Mouse (Mus musculus): ENCODE data around the gene Gm4792. TPM values are rescaled to one million over a fixed set of nuclear protein-coding genes. Genes with fewer than 3 reads are reported as not detected.

The Gm4792 gene
- polyA plus RNA-seq, 1 experiment from 2014 or later, result not detected

- H3K9ac ChIP-seq (ENCODE audit: low read length), result peak overlapping the region; percentile 61
- H3K4me1 ChIP-seq (replicated peaks; ENCODE audit: control insufficient read depth, insufficient read depth, low read length), result 0 out of 2 replicates have a peak, but pooled peaks cover 2% of the 10 kb centered on the region
- peak overlapping the region; percentile 42 for H3K4me3 ChIP-seq (ENCODE audit: low read depth, low read length)
- H3K36me3 ChIP-seq (ENCODE audit: control insufficient read depth, insufficient read depth, low read length), result no peaks in the 10 kb centered on the region
- H3K27me3 ChIP-seq (ENCODE audit: control insufficient read depth, insufficient read depth, low read length), result peaks cover 4% of the 10 kb centered on the region; the same call in 1 of the 2 replicates
- H3K4me2 ChIP-seq (ENCODE audit: low read depth, low read length, severe bottlenecking), result peak overlapping the region; percentile 96
- peak; percentile 71 for DNase-seq (ENCODE audit: low spot score)
- H3K27ac ChIP-seq (ENCODE audit: low read depth, low read length), result no peak overlapping the region
- ATAC-seq (replicated peaks; ENCODE audit: low FRiP score), result peak; percentile 77
- no peaks in the 10 kb centered on the region; the same call in 1 of the 2 replicates for H3K9me3 ChIP-seq (ENCODE audit: control insufficient read depth, low read length)
- under 1% methylated on average over 45 of the region's 45 CpGs for WGBS
These were observed 13.7 kb upstream of the Gm4792 start for GRCm38 (mm10) chr10:94312007-94312715.

- 2% methylated on average over 19 of the region's 19 CpGs for WGBS
- Histone ChIP-seq H3K9ac (ENCODE audit: low read length) (peak within 1 kb of the TSS; percentile 61), H3K4me3 (ENCODE audit: low read depth, low read length) (peak within 1 kb of the TSS; percentile 42), H3K36me3 (ENCODE audit: control insufficient read depth, insufficient read depth, low read length) (no peaks in the 10 kb centered on the region), H3K9me3 (ENCODE audit: control insufficient read depth, low read length) (no peaks in the 10 kb centered on the region; the same call in 1 of the 2 replicates), H3K4me1 (replicated peaks; ENCODE audit: control insufficient read depth, insufficient read depth, low read length) (0 out of 2 replicates have a peak, but pooled peaks cover 2% of the 10 kb centered on the region), H3K4me2 (ENCODE audit: low read depth, low read length, severe bottlenecking) (peak within 1 kb of the TSS; percentile 96), H3K27me3 (ENCODE audit: control insufficient read depth, insufficient read depth, low read length) (peaks cover 4% of the 10 kb centered on the region; the same call in 1 of the 2 replicates), H3K27ac (ENCODE audit: low read depth, low read length) (no peak within 1 kb of the TSS)
- ATAC-seq (replicated peaks; ENCODE audit: low FRiP score), result peak; percentile 39; the same call in 1 of the 2 replicates
- no peak for DNase-seq (ENCODE audit: low spot score)
These were observed 13.1 kb upstream of the Gm4792 start, which contains the start of gene Tmcc3 for GRCm38 (mm10) chr10:94311511-94312006. Gene Tmcc3, plus strand, starts transcription at chr10:94311949.

- no peak for ATAC-seq (replicated peaks; ENCODE audit: low FRiP score)
- Histone ChIP-seq H3K9ac (ENCODE audit: low read length) (no peak overlapping the region), H3K4me3 (ENCODE audit: low read depth, low read length) (no peak overlapping the region), H3K4me2 (ENCODE audit: low read depth, low read length, severe bottlenecking) (no peak overlapping the region), H3K9me3 (ENCODE audit: control insufficient read depth, low read length) (no peaks in the 10 kb centered on the region; the same call in 1 of the 2 replicates), H3K27me3 (ENCODE audit: control insufficient read depth, insufficient read depth, low read length) (peaks cover 4% of the 10 kb centered on the region; the same call in 1 of the 2 replicates), H3K36me3 (ENCODE audit: control insufficient read depth, insufficient read depth, low read length) (no peaks in the 10 kb centered on the region), H3K27ac (ENCODE audit: low read depth, low read length) (no peak overlapping the region), H3K4me1 (replicated peaks; ENCODE audit: control insufficient read depth, insufficient read depth, low read length) (0 out of 2 replicates have a peak, but pooled peaks cover 2% of the 10 kb centered on the region)
- WGBS, result 50% methylated on average over 9 of the region's 9 CpGs
- no peak for DNase-seq (ENCODE audit: low spot score)
These were observed 12.2 kb upstream of the Gm4792 start for GRCm38 (mm10) chr10:94310499-94311267.

GRCm38 (mm10) chr10:94305526-94305925 is 7.0 kb upstream of the Gm4792 start:
- Histone ChIP-seq H3K4me1 (replicated peaks; ENCODE audit: control insufficient read depth, insufficient read depth, low read length) (no peaks in the 10 kb centered on the region), H3K4me3 (ENCODE audit: low read depth, low read length) (no peak overlapping the region), H3K9ac (ENCODE audit: low read length) (no peak overlapping the region), H3K36me3 (ENCODE audit: control insufficient read depth, insufficient read depth, low read length) (no peaks in the 10 kb centered on the region), H3K27ac (ENCODE audit: low read depth, low read length) (no peak overlapping the region), H3K4me2 (ENCODE audit: low read depth, low read length, severe bottlenecking) (no peak overlapping the region), H3K27me3 (ENCODE audit: control insufficient read depth, insufficient read depth, low read length) (no peaks in the 10 kb centered on the region), H3K9me3 (ENCODE audit: control insufficient read depth, low read length) (no peaks in the 10 kb centered on the region; the same call in 1 of the 2 replicates)
- no peak for ATAC-seq (replicated peaks; ENCODE audit: low FRiP score)
- no peak for DNase-seq (ENCODE audit: low spot score)
- 70% methylated on average over 5 of the region's 5 CpGs for WGBS

- WGBS, result 72% methylated on average over 9 of the region's 9 CpGs
- H3K4me3 ChIP-seq (ENCODE audit: low read depth, low read length), result no peak overlapping the region
- no peaks in the 10 kb centered on the region for H3K27me3 ChIP-seq (ENCODE audit: control insufficient read depth, insufficient read depth, low read length)
- H3K36me3 ChIP-seq (ENCODE audit: control insufficient read depth, insufficient read depth, low read length), result no peaks in the 10 kb centered on the region
- ATAC-seq (replicated peaks; ENCODE audit: low FRiP score) (no peak), DNase-seq (ENCODE audit: low spot score) (no peak)
- no peaks in the 10 kb centered on the region for H3K4me1 ChIP-seq (replicated peaks; ENCODE audit: control insufficient read depth, insufficient read depth, low read length)
- H3K9ac ChIP-seq (ENCODE audit: low read length), result no peak overlapping the region
- no peak overlapping the region for H3K27ac ChIP-seq (ENCODE audit: low read depth, low read length)
- H3K9me3 ChIP-seq (ENCODE audit: control insufficient read depth, low read length), result no peaks in the 10 kb centered on the region
- H3K4me2 ChIP-seq (ENCODE audit: low read depth, low read length, severe bottlenecking), result no peak overlapping the region
These were observed 5.7 kb upstream of the Gm4792 start for GRCm38 (mm10) chr10:94304064-94304657.

GRCm38 (mm10) chr10:94299301-94299700 is 798 bp upstream of the Gm4792 start:
- Histone ChIP-seq H3K4me2 (ENCODE audit: low read depth, low read length, severe bottlenecking) (no peak overlapping the region), H3K36me3 (ENCODE audit: control insufficient read depth, insufficient read depth, low read length) (no peaks in the 10 kb centered on the region), H3K9me3 (ENCODE audit: control insufficient read depth, low read length) (no peaks in the 10 kb centered on the region), H3K27me3 (ENCODE audit: control insufficient read depth, insufficient read depth, low read length) (no peaks in the 10 kb centered on the region), H3K9ac (ENCODE audit: low read length) (no peak overlapping the region), H3K27ac (ENCODE audit: low read depth, low read length) (no peak overlapping the region), H3K4me3 (ENCODE audit: low read depth, low read length) (no peak overlapping the region), H3K4me1 (replicated peaks; ENCODE audit: control insufficient read depth, insufficient read depth, low read length) (peaks cover 6% of the 10 kb centered on the region; the same call in 1 of the 2 replicates)
- no peak for ATAC-seq (replicated peaks; ENCODE audit: low FRiP score)
- DNase-seq (ENCODE audit: low spot score), result no peak
- 95% methylated on average over 2 of the region's 2 CpGs for WGBS

- no peaks in the 10 kb centered on the region for H3K27me3 ChIP-seq (ENCODE audit: control insufficient read depth, insufficient read depth, low read length)
- no peak overlapping the region for H3K27ac ChIP-seq (ENCODE audit: low read depth, low read length)
- no peak overlapping the region for H3K9ac ChIP-seq (ENCODE audit: low read length)
- no peak overlapping the region for H3K4me3 ChIP-seq (ENCODE audit: low read depth, low read length)
- H3K9me3 ChIP-seq (ENCODE audit: control insufficient read depth, low read length), result no peaks in the 10 kb centered on the region
- peaks cover 6% of the 10 kb centered on the region; the same call in 1 of the 2 replicates for H3K4me1 ChIP-seq (replicated peaks; ENCODE audit: control insufficient read depth, insufficient read depth, low read length)
- WGBS, result 97% methylated on average over 5 of the region's 5 CpGs
- H3K4me2 ChIP-seq (ENCODE audit: low read depth, low read length, severe bottlenecking), result no peak overlapping the region
- H3K36me3 ChIP-seq (ENCODE audit: control insufficient read depth, insufficient read depth, low read length), result no peaks in the 10 kb centered on the region
- DNase-seq (ENCODE audit: low spot score) (no peak), ATAC-seq (replicated peaks; ENCODE audit: low FRiP score) (no peak)
These were observed 2.4 kb downstream of the Gm4792 start for GRCm38 (mm10) chr10:94295923-94296605.

Measured in forebrain, embryonic 11.5 days (tissue).